21 mouse cellular contexts compared by ENCODE assay signal in the genomic region with DNA sequence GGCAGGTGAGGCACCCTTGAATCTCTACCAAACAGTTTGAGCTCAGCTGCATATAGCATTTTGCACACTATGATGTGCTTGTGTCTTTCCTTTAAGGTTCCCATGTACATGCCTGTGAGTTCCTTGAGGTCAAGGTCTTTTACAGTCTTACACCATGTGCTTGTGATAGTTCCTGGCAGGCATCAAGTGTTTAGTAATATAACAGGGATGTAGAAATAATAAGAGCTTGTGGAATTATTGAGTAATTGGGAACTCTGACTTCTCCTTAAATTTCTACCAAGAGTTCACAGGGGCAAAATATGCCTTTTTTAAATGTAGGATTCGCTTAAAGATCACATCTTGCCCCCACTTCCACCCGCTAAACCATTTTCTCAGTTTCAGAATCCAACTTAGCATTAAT.
"Had no signal": no experiment of that assay in that cellular context is flagged by ENCODE, and none has a peak within 500 bp of the region (broad histone marks: within the 10 kb centered on the region; RNA-seq: fewer than 3 reads in every experiment).

No protein-coding gene starts in this region.

- H3K36me3 ChIP-seq: liver, embryonic 15.5 days; midbrain, embryonic 10.5 days; midbrain, embryonic 13.5 days; neural tube, embryonic 13.5 days; stomach, embryonic 15.5 days had no signal

- DNase-seq: kidney, adult 2 months; kidney, postnatal 25 days; layer of hippocampus, postnatal 36 days; lung, adult 2 months; lung, postnatal 10 days; retina, postnatal 1 day; right cerebral cortex, postnatal 25 days; spleen, adult 18-20 months; thymus, postnatal 25 days had no signal

- ATAC-seq: intestine, postnatal 0 days; midbrain, embryonic 13.5 days; midbrain, embryonic 16.5 days had no signal

- H3K27me3 ChIP-seq: liver, embryonic 15.5 days; megakaryocyte, embryonic 14.5 days; midbrain, embryonic 13.5 days; neural tube, embryonic 13.5 days; stomach, embryonic 15.5 days had no signal

- H3K4me3 ChIP-seq: left cerebral cortex, adult 2 months; liver, embryonic 15.5 days; megakaryocyte, embryonic 14.5 days; midbrain, embryonic 10.5 days; midbrain, embryonic 13.5 days; myocyte; neural tube, embryonic 13.5 days; stomach, embryonic 15.5 days had no signal

- H3K4me1 ChIP-seq: liver, embryonic 15.5 days; megakaryocyte, embryonic 14.5 days; midbrain, embryonic 10.5 days; stomach, embryonic 15.5 days had no signal

- H3K9me3 ChIP-seq: liver, embryonic 15.5 days; midbrain, embryonic 10.5 days; midbrain, embryonic 13.5 days; neural tube, embryonic 13.5 days; stomach, embryonic 15.5 days had no signal

- H3K4me2 ChIP-seq: liver, embryonic 11.5 days; liver, embryonic 15.5 days; midbrain, embryonic 13.5 days; neural tube, embryonic 13.5 days; stomach, embryonic 15.5 days had no signal

- H3K9ac ChIP-seq: liver, embryonic 15.5 days; midbrain, embryonic 13.5 days; neural tube, embryonic 13.5 days; stomach, embryonic 15.5 days had no signal

- H3K27ac ChIP-seq: kidney, postnatal 0 days; left cerebral cortex, adult 2 months; liver, embryonic 15.5 days; midbrain, embryonic 10.5 days; midbrain, embryonic 13.5 days; neural tube, embryonic 13.5 days; stomach, embryonic 15.5 days had no signal
